Mouse (Mus musculus): ENCODE results near the gene Ptprd. TPM values are rescaled to one million over a fixed set of nuclear protein-coding genes. Genes with fewer than 3 reads are reported as not detected.

Ptprd gene
- polyA plus RNA-seq, 2 experiments, result 48.6 to 50.4 TPM

DNA sequence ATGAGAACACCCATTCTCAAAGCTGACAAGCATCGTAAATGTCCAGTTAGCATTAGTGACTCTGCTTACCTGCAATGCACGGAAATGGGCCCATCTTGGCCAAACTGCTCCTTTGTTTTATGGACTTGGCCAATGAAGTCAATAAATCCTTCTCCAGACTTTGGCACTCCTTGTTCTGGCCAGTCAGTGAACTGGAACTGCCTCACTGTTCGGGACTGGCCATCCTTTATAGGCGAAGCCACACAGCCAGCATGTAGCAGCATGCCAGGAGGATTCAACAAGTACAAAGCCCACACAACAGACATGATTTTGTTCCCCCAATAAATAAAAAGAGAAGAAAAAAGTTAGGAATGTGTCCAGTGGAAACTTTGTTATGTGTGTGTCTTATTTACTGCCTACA, 2261.2 kb downstream of the Ptprd start:
- Histone ChIP-seq H3K27me3 (ENCODE audit: control insufficient read depth, insufficient read depth, low read length) (no peaks in the 10 kb centered on the region), H3K27ac (replicated peaks; ENCODE audit: low read depth, low read length) (no peak overlapping the region), H3K4me1 (ENCODE audit: control insufficient read depth, insufficient read depth, low read length) (0 out of 2 replicates have a peak, but pooled peaks cover 3% of the 10 kb centered on the region), H3K9ac (ENCODE audit: low read depth, low read length, severe bottlenecking) (no peak overlapping the region), H3K4me2 (replicated peaks; ENCODE audit: low read depth, low read length, severe bottlenecking) (no peak overlapping the region), H3K4me3 (replicated peaks; ENCODE audit: low read length) (no peak overlapping the region), H3K9me3 (ENCODE audit: control insufficient read depth, low read length) (no peaks in the 10 kb centered on the region), H3K36me3 (ENCODE audit: control insufficient read depth, insufficient read depth, low read length) (peaks cover 9% of the 10 kb centered on the region)
- no peak for DNase-seq (ENCODE audit: low spot score)
- no peak for ATAC-seq (ENCODE audit: low FRiP score, low read depth)
- 66% methylated on average over 4 of the region's 4 CpGs for WGBS
- no peak for TF ChIP-seq POLR2A (IDR thresholded peaks at IDR 0.05; ENCODE audit: borderline replicate concordance, extremely low read depth, insufficient read depth, insufficient read length)

DNA sequence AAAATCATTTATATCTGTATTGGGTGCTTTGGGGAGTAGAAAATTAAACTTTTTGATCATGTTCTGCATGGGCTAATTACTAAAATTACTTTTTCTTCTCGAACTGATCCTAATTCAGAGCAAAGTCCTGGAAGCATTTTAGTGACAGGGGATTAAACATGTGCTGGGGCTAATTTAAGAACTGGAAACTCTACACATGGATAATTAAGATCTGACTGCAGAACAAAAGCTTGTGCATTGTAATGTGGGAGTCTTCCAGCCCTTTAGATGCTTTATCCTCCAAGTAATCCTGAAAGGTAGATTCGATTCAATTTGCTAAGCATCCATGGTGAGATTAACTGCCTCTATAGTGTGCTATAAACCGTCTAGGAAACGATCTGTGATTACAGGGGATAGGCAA, 2316.9 kb downstream of the Ptprd start:
- no peak for TF ChIP-seq POLR2A (IDR thresholded peaks at IDR 0.05; ENCODE audit: borderline replicate concordance, extremely low read depth, insufficient read depth, insufficient read length)
- no peak for DNase-seq (ENCODE audit: low spot score)
- no peaks in the 10 kb centered on the region for H3K4me1 ChIP-seq (ENCODE audit: control insufficient read depth, insufficient read depth, low read length)
- no peak for ATAC-seq (ENCODE audit: low FRiP score, low read depth)
- no peak overlapping the region for H3K9ac ChIP-seq (ENCODE audit: low read depth, low read length, severe bottlenecking)
- no peak overlapping the region for H3K4me2 ChIP-seq (replicated peaks; ENCODE audit: low read depth, low read length, severe bottlenecking)
- H3K27me3 ChIP-seq (ENCODE audit: control insufficient read depth, insufficient read depth, low read length), result no peaks in the 10 kb centered on the region
- H3K27ac ChIP-seq (replicated peaks; ENCODE audit: low read depth, low read length), result no peak overlapping the region
- H3K36me3 ChIP-seq (ENCODE audit: control insufficient read depth, insufficient read depth, low read length), result no peaks in the 10 kb centered on the region
- no peak overlapping the region for H3K4me3 ChIP-seq (replicated peaks; ENCODE audit: low read length)
- 41% methylated on average over 4 of the region's 4 CpGs for WGBS
- H3K9me3 ChIP-seq (ENCODE audit: control insufficient read depth, low read length), result no peaks in the 10 kb centered on the region

Small RNA genes lying within 50 kb of the gene (microRNA-seq; reads per million reads assigned to microRNA genes)
- gene Gm23159, result not detected
